Mouse (Mus musculus): Measurements from ENCODE around the gene Epb41l2.

Gene Epb41l2

GRCm38 (mm10) chr10:25436703-25437401 lies 77.3 kb downstream of the Epb41l2 start:
- DNase-seq (ENCODE audit: inconsistent ontology term): peak; percentile 61

- DNase-seq (ENCODE audit: inconsistent ontology term): peak; percentile 45
Observed at GRCm38 (mm10) chr10:25437586-25438298, 78.1 kb downstream of the Epb41l2 start.

GRCm38 (mm10) chr10:25438299-25438680 lies 78.7 kb downstream of the Epb41l2 start:
- DNase-seq (ENCODE audit: inconsistent ontology term): peak; percentile 68

GRCm38 (mm10) chr10:25439163-25439562 lies 79.6 kb downstream of the Epb41l2 start:
- peak; percentile 52 for DNase-seq (ENCODE audit: inconsistent ontology term)

- DNase-seq (ENCODE audit: inconsistent ontology term): no peak
Observed at GRCm38 (mm10) chr10:25439856-25440255, 80.3 kb downstream of the Epb41l2 start.

- DNase-seq (ENCODE audit: inconsistent ontology term): no peak
Observed at GRCm38 (mm10) chr10:25441405-25441804, 81.8 kb downstream of the Epb41l2 start.

- no peak for DNase-seq (ENCODE audit: inconsistent ontology term)
Observed at GRCm38 (mm10) chr10:25443626-25444025, 84.0 kb downstream of the Epb41l2 start.

- DNase-seq (ENCODE audit: inconsistent ontology term): no peak
Observed at GRCm38 (mm10) chr10:25444198-25444783, 84.7 kb downstream of the Epb41l2 start.

GRCm38 (mm10) chr10:25446953-25447525 lies 87.4 kb downstream of the Epb41l2 start:
- no peak for DNase-seq (ENCODE audit: inconsistent ontology term)

- DNase-seq (ENCODE audit: inconsistent ontology term): no peak
Observed at GRCm38 (mm10) chr10:25448676-25449075, 89.1 kb downstream of the Epb41l2 start.

- DNase-seq (ENCODE audit: inconsistent ontology term): no peak
Observed at GRCm38 (mm10) chr10:25449312-25450020, 89.9 kb downstream of the Epb41l2 start.

- no peak for DNase-seq (ENCODE audit: inconsistent ontology term)
Observed at GRCm38 (mm10) chr10:25453150-25453549, 93.6 kb downstream of the Epb41l2 start.

- DNase-seq (ENCODE audit: inconsistent ontology term): no peak
Observed at GRCm38 (mm10) chr10:25453772-25454171, 94.2 kb downstream of the Epb41l2 start.

GRCm38 (mm10) chr10:25457118-25457517 lies 97.5 kb downstream of the Epb41l2 start:
- DNase-seq (ENCODE audit: inconsistent ontology term): no peak

GRCm38 (mm10) chr10:25457996-25458395 lies 98.4 kb downstream of the Epb41l2 start:
- DNase-seq (ENCODE audit: inconsistent ontology term): no peak

GRCm38 (mm10) chr10:25461832-25462231 lies 102.2 kb downstream of the Epb41l2 start:
- no peak for DNase-seq (ENCODE audit: inconsistent ontology term)

- no peak for DNase-seq (ENCODE audit: inconsistent ontology term)
Observed at GRCm38 (mm10) chr10:25462669-25463068, 103.1 kb downstream of the Epb41l2 start.

GRCm38 (mm10) chr10:25466493-25466892 lies 106.9 kb downstream of the Epb41l2 start:
- DNase-seq (ENCODE audit: inconsistent ontology term): no peak

GRCm38 (mm10) chr10:25471944-25472343 lies 112.3 kb downstream of the Epb41l2 start:
- DNase-seq (ENCODE audit: inconsistent ontology term): no peak

GRCm38 (mm10) chr10:25479716-25480115 lies 120.1 kb downstream of the Epb41l2 start:
- no peak for DNase-seq (ENCODE audit: inconsistent ontology term)

GRCm38 (mm10) chr10:25482791-25483190 lies 123.2 kb downstream of the Epb41l2 start:
- no peak for DNase-seq (ENCODE audit: inconsistent ontology term)

- DNase-seq (ENCODE audit: inconsistent ontology term): no peak
Observed at GRCm38 (mm10) chr10:25488456-25488855, 128.9 kb downstream of the Epb41l2 start.
